Mouse (Mus musculus) hindbrain, embryonic 11.5 days (tissue): ENCODE measurements around the gene Sardh. TPM values are rescaled to one million over a fixed set of nuclear protein-coding genes. Genes with fewer than 3 reads are reported as not detected.
A peak's percentile ranks its signal among the peaks of the same experiment; 100 is the strongest.

Experiments
- ATAC-seq: fragments of 200-750 bp; cut with Nextera tagmentation; 2 replicates; pipeline ENCODE4 v1.8.0; 2017; ENCODE audit warnings: mild to moderate bottlenecking, moderate TSS enrichment, moderate library complexity; ENCODE audit not compliant: low FRiP score
- DNase-seq: peaks from one replicate; pipeline ENCODE4 v3.0.0-alpha.2; 2015; ENCODE audit warnings: low spot score
- H3K27ac ChIP-seq: fragments of 300-500 bp; sonication (generic); 2 replicates; pipeline ENCODE4 v1.5.1; 2014; ENCODE audit warnings: mild to moderate bottlenecking, low read depth, low read length
- H3K27me3 ChIP-seq: fragments of 300-500 bp; sonication (generic); 2 replicates; pipeline ENCODE4 v1.6.1; 2014; ENCODE audit warnings: mild to moderate bottlenecking, low read length, moderate library complexity, mixed read lengths; ENCODE audit not compliant: control insufficient read depth, insufficient read depth
- H3K36me3 ChIP-seq: fragments of 300-500 bp; sonication (generic); 2 replicates; pipeline ENCODE4 v1.6.1; 2014; ENCODE audit warnings: mild to moderate bottlenecking, low read length, moderate library complexity, mixed read lengths; ENCODE audit not compliant: control insufficient read depth, insufficient read depth
- H3K4me1 ChIP-seq: fragments of 300-500 bp; sonication (generic); replicated peaks from 2 replicates; pipeline ENCODE4 v1.6.1; 2014; ENCODE audit warnings: low read length, mixed read lengths; ENCODE audit not compliant: control insufficient read depth, insufficient read depth
- H3K4me2 ChIP-seq: fragments of 300-500 bp; sonication (generic); replicated peaks from 2 replicates; pipeline ENCODE4 v1.6.1; 2014; ENCODE audit warnings: mild to moderate bottlenecking, low read depth, low read length
- H3K4me3 ChIP-seq: fragments of 300-500 bp; sonication (generic); 2 replicates; pipeline ENCODE4 v1.5.1; 2014; ENCODE audit warnings: low read depth, low read length
- H3K9ac ChIP-seq: fragments of 300-500 bp; sonication (generic); 2 replicates; pipeline ENCODE4 v1.6.1; 2014; ENCODE audit warnings: low read depth, low read length
- H3K9me3 ChIP-seq: fragments of 300-500 bp; sonication (generic); 2 replicates; pipeline ENCODE4 v1.6.1; 2016; ENCODE audit warnings: low read length; ENCODE audit not compliant: control insufficient read depth
- WGBS: fragments of 180-500 bp; shearing (Covaris S2); extraction: QIAGEN DNeasy Blood & Tissue Kit; methylation state at CpG from one replicate; pipeline ENCODE4 v1.1.7; 2014; 5-methylcytosine and 5-hydroxymethylcytosine counted together
- polyA plus RNA-seq: library from polyadenylated mRNA; unstranded; fragments of >200 nt; fragmentation: Nextera tagmentation; extraction: Ambion mirVana; gene quantifications from 2 replicates; pipeline ENCODE4 v1.2.1, GENCODE M21; 2014

The Sardh gene
- polyA plus RNA-seq, 1 experiment from 2014 or later = 5.5 TPM

GRCm38 (mm10) chr2:27235729-27236128 lies 12.4 kb downstream of the Sardh start:
- no peaks in the 10 kb centered on the region for H3K36me3 ChIP-seq

DNA sequence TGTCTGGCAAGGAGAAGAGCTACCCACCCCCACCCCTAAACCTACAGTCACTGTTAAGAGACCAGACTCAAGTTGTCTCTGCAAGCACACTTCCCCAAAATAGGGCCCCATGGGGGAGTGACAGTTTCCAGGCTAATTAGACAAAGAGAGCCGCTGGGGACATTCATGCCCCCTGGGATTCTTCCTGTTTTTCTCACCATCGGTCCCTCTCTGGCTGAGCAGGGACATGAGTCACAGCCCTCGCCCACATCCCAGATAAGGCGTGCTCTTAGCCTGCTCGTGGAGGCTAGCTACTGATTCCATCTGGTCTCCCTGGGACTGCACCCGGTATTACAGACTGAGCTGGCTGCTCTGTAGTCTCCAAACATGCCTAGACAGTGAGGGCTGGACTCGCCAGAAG lies 15.8 kb downstream of the Sardh start:
- no peaks in the 10 kb centered on the region; the same call in 1 of the 2 replicates for H3K27me3 ChIP-seq
- ATAC-seq (no peak), DNase-seq (no peak)
- H3K4me2 ChIP-seq = no peak overlapping the region
- H3K9me3 ChIP-seq = no peaks in the 10 kb centered on the region
- no peak overlapping the region for H3K27ac ChIP-seq
- H3K9ac ChIP-seq = no peak overlapping the region
- WGBS = 38% methylated on average over 7 of the region's 7 CpGs
- no peaks in the 10 kb centered on the region for H3K4me1 ChIP-seq
- H3K36me3 ChIP-seq = no peaks in the 10 kb centered on the region
- H3K4me3 ChIP-seq = no peak overlapping the region

More at GRCm38 (mm10) chr2:27235729-27236128, 12.4 kb downstream of the Sardh start:
- Histone ChIP-seq H3K27me3 (no peaks in the 10 kb centered on the region; the same call in 1 of the 2 replicates), H3K4me3 (no peak overlapping the region), H3K4me1 (no peaks in the 10 kb centered on the region), H3K27ac (no peak overlapping the region), H3K9ac (no peak overlapping the region), H3K4me2 (no peak overlapping the region), H3K9me3 (no peaks in the 10 kb centered on the region)
- DNase-seq = peak; percentile 72
- ATAC-seq = no peak
- WGBS = 27% methylated on average over 3 of the region's 3 CpGs

DNA sequence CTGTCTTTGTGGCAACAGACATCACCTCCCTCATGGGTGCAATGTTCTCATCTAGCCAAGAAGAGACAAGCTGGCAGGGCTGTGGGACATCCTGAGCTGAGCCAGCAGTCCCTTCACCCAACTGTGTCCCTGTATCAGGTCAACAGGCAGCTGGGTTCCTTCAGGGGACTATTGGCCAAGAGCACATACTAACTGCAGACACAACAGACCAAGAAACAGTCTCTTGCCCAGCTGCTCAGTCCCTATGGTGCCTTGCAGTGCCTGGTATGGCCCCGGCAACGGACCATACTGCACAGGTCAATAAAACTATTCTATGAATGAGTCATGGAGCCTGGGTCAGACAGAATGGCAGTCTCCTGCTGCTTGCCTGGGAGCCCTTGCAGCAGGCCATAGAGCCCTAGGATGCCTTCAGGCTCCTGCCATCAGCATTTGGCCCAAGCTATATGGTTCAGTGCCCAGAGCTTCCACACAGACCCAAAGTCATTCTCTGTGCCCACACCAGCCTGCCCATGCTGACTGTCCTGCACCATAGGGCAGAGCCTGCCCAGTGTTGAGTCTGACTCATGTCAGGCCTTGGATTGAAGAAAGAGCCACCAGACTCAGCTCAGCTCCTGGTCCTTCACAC lies 18.5 kb downstream of the Sardh start:
- Histone ChIP-seq H3K4me1 (no peaks in the 10 kb centered on the region), H3K27me3 (no peaks in the 10 kb centered on the region)

DNA sequence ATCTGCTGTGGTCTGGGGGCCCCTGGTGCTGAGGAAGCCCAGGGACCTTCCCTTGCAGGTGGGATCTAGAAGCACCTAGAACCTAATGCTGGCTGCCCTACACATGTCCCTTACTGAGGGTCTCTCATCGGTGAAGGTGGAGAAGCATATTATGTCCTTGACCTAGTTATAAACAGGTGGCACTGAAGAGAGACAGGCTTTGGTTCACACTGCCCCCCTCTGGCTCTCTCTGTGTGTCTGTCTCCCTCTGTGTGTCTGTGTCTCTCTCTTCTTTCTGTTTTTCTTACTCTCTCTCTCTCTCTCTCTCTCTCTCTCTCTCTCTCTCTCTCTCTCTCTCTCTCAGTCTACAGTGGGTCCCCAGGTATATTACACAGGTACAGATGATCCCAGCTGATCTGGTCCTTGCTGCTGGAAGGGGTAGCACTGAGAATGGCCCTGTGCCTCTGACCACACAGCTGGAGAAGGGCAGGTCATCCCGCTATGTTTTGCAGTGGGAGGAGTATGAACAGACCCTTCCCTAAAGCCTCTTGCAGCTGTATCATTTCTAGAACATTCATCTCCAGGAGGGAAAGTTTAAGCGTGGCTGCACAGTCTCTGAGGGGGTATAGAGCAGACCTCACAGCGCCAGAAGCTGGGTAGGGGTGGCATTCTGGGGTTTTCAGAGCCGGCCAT lies 19.2 kb downstream of the Sardh start:
- DNase-seq = no peak
- Histone ChIP-seq H3K9me3 (no peaks in the 10 kb centered on the region), H3K4me1 (no peaks in the 10 kb centered on the region), H3K27ac (no peak overlapping the region), H3K4me3 (no peak overlapping the region), H3K27me3 (no peaks in the 10 kb centered on the region), H3K4me2 (no peak overlapping the region), H3K36me3 (no peaks in the 10 kb centered on the region), H3K9ac (no peak overlapping the region)
- WGBS = 77% methylated on average over 5 of the region's 5 CpGs
- ATAC-seq = no peak

More for the DNA sequence above, 18.5 kb downstream of the Sardh start:
- Histone ChIP-seq H3K4me3 (no peak overlapping the region), H3K36me3 (no peaks in the 10 kb centered on the region), H3K27ac (no peak overlapping the region), H3K9me3 (no peaks in the 10 kb centered on the region), H3K9ac (no peak overlapping the region), H3K4me2 (no peak overlapping the region)
- WGBS = 78% methylated on average over 2 of the region's 2 CpGs
- ATAC-seq (no peak), DNase-seq (no peak)

GRCm38 (mm10) chr2:27226572-27226971 lies 21.6 kb downstream of the Sardh start:
- Histone ChIP-seq H3K9ac (no peak overlapping the region), H3K36me3 (no peaks in the 10 kb centered on the region), H3K4me2 (no peak overlapping the region), H3K4me1 (no peaks in the 10 kb centered on the region), H3K27ac (no peak overlapping the region), H3K27me3 (no peaks in the 10 kb centered on the region), H3K9me3 (no peaks in the 10 kb centered on the region), H3K4me3 (no peak overlapping the region)
- ATAC-seq (no peak), DNase-seq (no peak)
- WGBS = 72% methylated on average over 7 of the region's 7 CpGs

DNA sequence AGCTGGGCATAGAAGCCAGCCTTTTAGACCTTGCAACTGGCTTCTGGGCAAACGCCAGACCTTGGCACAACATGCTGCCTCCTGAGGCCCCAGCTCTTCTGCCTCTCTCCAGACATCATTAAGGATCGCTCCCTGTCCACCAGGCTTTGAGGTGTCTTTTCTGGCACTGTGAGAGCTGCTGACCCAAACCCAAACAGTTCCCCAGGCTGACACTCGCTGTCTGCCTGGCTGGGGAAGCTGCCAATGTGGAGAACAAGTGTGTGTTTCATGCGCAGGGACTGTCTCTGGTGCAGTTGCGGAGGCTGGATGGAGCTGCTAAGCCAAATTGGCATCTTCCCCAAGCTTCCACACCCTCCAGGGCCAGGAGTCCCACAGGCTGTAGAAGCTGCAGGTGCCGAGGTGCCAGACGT lies 25.1 kb downstream of the Sardh start:
- Histone ChIP-seq H3K27me3 (no peaks in the 10 kb centered on the region), H3K4me2 (no peak overlapping the region), H3K9me3 (no peaks in the 10 kb centered on the region), H3K36me3 (no peaks in the 10 kb centered on the region), H3K4me3 (no peak overlapping the region), H3K4me1 (no peaks in the 10 kb centered on the region), H3K9ac (no peak overlapping the region), H3K27ac (no peak overlapping the region)
- ATAC-seq (no peak), DNase-seq (no peak)
- WGBS = 88% methylated on average over 7 of the region's 7 CpGs

DNA sequence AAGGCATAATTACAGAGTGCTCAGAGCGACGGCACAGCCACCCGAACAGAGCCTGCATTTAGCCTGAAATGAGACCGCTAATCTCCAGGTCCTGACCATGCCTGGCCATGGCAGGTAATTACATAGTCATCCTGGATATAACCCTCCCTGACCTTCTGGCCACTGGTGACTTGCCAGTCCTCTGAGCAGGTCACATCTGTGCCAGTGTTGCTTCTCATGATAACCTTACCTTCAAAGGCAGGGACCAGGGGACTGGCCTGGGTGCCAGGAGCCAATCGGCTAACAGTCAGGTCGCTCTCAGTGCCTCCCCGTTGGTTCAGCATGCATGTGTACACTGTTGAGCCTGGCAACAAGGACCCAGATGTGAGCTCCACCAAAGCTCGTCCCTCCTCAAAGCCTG lies 29.6 kb downstream of the Sardh start:
- Histone ChIP-seq H3K4me1 (no peaks in the 10 kb centered on the region), H3K4me2 (no peak overlapping the region), H3K27ac (no peak overlapping the region), H3K4me3 (no peak overlapping the region), H3K9me3 (no peaks in the 10 kb centered on the region), H3K9ac (no peak overlapping the region), H3K36me3 (no peaks in the 10 kb centered on the region), H3K27me3 (no peaks in the 10 kb centered on the region)
- DNase-seq (no peak), ATAC-seq (no peak)
- 86% methylated on average over 8 of the region's 8 CpGs for WGBS

DNA sequence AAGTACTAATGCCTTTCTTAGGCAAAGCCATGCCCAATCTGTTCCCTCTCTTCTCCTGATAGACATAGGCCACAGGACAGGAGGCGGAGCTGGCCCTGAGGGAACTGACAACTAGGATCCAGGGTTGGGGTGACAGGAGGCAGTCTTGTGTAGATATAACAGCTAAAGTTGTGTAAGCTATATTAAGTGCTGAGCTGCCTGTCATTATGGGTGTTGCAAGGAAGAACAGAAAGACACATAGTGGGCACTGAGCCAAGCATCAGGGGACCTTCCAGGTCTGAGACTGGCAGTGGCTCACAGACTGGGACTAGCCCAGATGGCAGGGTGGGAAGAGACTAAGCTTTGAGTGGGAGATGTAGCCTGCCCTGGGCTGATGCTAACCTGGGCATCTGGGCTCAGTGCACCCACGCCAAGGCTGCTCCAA lies 30.0 kb downstream of the Sardh start:
- DNase-seq = no peak
- 76% methylated on average over 2 of the region's 2 CpGs for WGBS
- no peak overlapping the region for H3K27ac ChIP-seq
- no peak overlapping the region for H3K9ac ChIP-seq
- H3K27me3 ChIP-seq = no peaks in the 10 kb centered on the region
- no peak overlapping the region for H3K4me2 ChIP-seq
- H3K36me3 ChIP-seq = no peaks in the 10 kb centered on the region
- no peak for ATAC-seq
- H3K4me1 ChIP-seq = no peaks in the 10 kb centered on the region
- H3K9me3 ChIP-seq = no peaks in the 10 kb centered on the region
- H3K4me3 ChIP-seq = no peak overlapping the region

- Histone ChIP-seq H3K9ac (no peak overlapping the region), H3K4me3 (no peak overlapping the region), H3K4me1 (no peaks in the 10 kb centered on the region), H3K27ac (no peak overlapping the region), H3K4me2 (no peak overlapping the region), H3K27me3 (no peaks in the 10 kb centered on the region), H3K9me3 (no peaks in the 10 kb centered on the region), H3K36me3 (no peaks in the 10 kb centered on the region)
- ATAC-seq = no peak
- DNase-seq = no peak
- 80% methylated on average over 2 of the region's 2 CpGs for WGBS
These were observed 32.6 kb downstream of the Sardh start for GRCm38 (mm10) chr2:27215537-27215936.
